Mouse (Mus musculus) WW6 (cell line): ENCODE results near the gene Fshr.
"Not testable (repeated sequence)": the region's sequence is repeated elsewhere in the genome, so short reads cannot be mapped to it uniquely, and the experiment has no call there.

Source experiments
- DNase-seq: peaks from one replicate; pipeline ENCODE4 v3.0.0-alpha.2; 2013; ENCODE audit warnings: low read depth, low spot score

The Fshr gene

DNA sequence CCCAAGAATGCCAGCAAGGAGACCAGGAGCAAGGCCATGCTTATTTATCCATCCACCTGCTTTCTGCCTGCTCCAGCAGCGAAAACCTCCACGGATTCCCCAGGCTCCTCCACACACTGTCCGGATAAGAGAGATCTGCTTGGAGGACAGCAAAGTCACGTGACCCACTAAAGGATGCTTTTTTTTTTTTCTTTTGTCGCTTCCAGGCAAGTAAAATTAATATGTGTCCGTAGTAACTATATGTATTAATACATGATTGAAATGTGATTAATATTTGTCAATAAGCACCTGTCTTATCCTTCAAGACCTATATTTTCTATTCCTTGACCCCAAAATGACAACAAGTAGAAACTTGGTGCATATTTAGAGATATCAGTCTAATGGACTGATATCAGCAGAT is at the start of gene Fshr:
TSS of gene Fshr (minus strand) at position 101 of the 400 bp plus-strand sequence.
- no peak for DNase-seq

DNA sequence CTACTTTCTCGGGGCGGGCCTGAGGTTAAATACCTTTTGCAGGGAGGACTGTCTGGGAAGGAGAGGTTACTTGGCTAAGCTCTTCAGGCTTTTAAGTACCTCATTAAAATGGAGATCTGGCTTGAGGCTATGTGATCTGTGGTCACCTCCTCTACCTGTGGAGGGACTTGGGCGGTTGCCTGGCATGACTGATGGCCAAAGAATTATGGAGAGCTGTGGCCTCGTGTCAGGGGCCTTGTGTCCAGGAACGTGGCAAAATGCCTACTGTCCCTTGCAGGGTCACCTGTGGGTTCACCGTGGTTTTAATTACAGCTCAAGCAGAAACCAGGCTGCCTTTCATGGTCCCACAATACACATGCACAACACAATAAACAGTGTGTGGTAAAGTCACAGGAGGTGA is 1.7 kb upstream of the Fshr start:
- DNase-seq = no peak

DNA sequence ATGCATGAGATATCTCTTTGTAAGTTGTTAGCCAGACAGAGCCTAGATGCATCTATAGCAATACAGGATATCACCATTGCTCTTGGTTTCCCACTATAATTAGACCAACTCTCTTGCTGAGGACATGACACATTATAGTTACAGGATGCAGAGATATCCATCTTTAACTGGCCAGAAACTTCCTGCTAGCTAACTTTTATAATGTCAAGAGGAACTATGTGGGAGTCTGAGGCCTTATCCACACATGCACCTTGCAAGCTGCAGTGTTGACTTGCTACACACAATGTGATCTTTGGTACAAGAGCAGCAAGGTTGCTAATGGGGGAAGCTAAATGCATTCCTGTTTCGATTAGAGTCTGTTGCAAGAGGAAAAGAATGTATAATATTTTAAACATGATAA is 26.9 kb downstream of the Fshr start:
- DNase-seq = no peak

DNA sequence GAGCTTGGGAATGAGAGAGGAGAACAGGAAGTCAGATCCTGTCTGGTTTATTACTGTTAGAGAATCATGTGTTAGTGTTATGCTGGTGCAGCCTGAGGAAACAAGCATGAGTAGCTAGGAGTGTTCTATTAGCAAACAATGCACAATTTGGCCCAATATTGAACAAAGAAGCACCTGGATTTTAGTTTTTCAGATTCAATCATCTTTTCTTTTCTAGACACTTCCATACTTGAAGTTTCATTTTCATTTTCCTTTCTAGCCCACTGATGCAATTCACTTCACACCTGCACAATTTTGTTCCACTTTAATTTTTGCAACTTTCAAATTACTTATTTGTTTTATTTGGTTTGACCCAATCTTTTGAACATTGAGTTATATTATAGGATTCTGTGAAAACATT is 35.7 kb downstream of the Fshr start:
- DNase-seq = no peak

DNA sequence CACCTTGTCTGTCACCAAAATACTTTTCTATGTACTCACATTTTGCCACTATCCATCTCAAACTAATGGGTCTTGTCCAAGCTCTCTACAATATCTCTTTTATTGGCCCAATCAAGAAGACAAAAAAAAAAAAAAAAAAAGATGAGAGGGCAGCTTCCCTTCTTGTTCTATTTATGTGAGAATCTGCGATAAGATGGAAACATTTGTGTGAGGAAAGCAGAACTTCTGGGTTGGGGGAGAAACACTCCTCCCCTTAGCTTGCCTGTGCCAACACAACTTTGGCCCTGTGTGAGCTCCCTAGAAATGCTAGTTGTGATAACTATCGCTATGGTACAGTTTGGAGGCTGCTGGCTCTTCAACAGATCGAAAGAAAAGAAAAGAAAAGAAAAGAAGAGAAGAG is 38.0 kb downstream of the Fshr start:
- no peak for DNase-seq

DNA sequence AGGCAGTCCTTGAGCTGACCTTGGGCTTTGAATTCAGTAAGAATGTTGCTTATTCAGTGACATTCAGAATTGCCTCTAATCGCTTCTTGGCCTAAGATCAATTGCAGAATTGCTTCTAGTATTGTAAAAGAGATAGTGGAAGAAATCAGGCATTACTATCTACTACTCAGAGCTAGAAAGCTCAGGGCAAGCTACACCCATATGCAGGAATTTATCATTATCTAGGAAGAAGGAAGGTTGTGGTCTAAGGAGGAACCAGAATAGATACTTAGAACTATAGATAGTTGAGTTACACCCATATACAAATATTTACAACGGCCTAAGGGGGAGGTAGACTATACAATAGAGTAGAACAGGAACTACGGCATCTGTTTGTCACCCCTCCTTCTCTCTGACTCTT is 41.1 kb downstream of the Fshr start:
- not testable (repeated sequence) for DNase-seq

DNA sequence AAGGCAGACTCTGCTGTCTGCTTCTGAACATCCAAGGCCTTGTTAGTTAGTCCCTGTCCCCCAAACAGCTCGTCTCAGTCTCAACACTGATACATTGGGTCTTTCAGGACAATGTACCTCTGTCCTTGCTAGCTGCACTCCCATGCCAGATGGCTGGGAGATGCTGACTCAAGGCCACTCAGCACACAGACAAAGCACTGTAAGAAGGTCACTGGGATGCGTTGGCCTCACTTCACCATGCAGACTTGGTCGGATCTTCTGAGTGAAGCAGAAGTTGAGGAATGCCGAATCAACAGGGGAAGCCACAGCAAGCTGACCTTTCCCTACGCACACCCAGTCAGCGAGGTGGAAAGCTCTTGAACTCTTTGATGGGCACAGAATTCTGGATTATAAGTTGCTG is 55.7 kb downstream of the Fshr start:
- DNase-seq = no peak

DNA sequence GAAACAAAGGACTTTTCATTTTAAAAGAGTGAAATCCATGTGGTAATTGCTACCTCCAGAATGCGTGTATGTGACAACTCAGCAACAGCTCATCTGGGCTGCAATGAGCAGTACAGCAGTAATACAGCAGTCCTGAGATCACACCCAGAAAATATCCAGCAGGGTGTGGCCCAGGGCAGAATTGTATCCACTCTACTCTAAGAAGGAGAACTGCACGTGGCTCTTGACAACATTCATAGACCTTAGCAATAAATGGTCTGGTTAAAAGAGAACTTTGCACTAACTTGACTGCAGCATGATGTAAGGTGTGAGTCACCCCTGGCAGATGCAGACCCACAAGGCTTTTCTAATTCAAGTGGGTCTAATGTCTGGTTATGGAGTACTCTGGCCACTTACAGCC is 80.5 kb downstream of the Fshr start:
- no peak for DNase-seq

DNA sequence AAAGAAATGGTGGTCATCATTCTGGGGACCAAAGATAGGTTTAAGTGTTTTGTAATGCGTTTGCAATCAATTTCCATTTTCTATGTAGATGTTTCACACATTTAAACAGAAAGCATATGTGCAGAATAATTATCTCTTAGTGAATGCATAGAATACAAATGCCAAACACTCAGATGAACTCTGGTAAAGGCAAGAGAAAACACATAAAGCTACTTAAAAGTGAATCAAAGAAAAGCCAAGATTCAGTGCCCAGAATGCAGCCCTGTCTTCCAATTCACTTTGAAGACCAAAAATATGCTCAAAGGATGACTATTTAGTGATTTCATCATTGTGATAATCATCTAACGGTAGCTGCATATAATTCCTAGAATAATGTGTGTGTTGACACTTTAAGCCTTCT is 81.2 kb downstream of the Fshr start:
- no peak for DNase-seq

DNA sequence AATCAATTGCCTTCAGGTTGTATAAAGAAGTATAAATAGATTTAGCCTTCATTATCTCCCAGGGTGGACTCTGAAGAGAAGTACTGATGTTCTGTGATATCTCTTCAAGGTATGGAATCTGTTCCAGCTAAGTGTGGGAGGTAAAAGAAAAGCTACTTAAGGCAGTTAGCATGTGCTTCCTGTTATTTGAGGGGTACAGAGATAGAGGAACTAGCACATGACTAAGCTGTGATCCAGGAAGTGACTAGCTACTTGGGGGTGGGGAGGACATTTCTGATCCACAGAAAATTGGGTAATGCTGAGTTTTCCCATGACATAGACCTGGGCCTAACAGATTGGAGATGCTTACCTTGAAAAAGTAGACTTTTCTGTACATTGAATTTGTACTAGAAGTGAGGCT is 86.5 kb downstream of the Fshr start:
- no peak for DNase-seq

DNA sequence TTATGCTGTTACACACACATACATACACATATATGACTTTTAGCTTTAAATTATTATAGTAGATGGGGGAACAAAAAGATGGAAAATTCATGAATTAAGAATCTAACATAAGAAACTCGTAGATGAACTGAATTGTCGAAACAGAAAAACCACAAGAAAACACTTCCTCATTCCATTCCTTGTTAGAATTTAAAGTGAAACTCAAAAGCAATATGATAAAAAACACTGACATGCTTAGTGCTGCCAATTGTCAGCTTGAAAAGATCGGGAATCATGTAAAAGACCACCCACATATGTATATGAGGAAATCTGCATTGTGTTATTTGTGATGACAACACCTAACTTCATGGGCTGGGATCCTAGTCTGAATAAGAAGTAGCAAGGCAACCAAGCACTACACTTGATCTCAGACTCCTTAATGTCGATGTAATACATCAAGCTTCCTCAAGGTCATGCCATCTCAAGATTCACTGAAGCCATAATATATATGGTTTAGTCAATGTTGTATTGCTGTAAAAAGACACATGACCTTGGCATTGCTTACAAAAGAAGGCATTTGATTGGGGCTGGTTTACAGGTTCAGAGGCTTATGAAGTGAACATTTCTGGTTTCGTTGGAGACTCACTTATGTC is 99.6 kb downstream of the Fshr start:
- DNase-seq = no peak

DNA sequence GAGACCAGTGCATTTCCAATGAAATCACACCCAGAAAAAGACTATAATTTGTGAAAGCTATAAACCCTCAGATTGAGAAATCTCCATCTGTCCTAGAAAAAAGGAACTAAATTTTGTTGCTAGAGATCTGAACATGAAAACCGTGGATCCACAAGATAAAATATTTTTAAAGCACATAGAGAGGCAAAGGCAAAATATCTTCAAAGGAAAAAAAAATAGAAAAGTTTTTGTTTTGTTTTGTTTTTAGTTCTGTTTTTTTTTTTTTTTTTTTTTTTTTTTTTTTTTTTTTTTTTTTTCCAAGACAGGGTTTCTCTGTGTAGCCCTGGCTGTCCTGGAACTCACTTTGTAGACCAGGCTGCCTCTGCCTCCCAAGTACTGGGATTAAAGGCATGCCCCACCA is 100.7 kb downstream of the Fshr start:
- not testable (repeated sequence) for DNase-seq

DNA sequence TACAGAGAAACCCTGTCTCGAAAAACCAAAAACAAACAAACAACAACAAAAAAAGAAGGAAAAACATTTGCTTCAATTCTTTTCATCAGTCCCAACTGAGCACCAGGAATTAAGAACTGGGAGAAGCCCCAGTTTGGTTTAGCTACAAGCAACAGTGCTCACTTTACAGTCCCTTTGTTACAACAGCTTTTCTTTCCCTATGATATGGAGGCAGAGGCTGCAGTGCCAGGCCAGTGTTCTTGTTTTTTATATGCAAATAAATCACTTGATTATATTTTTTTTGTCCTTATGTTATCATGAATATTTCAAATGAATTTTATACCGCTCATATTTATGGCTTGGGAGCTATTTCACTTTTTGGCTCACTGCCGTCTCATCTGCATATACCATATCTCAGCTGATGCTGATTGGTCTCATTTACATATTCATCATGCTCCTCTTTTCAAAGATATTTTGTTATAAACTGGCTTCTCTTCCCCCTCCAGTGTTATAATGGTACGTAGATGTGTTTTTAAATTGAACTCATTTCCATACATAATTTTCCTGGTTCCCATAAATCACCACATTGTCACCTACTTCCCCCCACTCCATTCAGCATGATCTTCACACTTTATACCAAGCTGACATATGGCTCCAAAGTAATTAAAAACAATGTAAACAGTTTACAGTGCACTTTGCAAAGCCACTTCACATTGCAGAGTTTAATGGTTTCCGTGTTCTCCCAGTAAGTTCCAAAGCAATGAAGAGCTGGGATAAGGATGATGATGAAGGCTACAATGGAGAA is 110.6 kb downstream of the Fshr start:
- no peak for DNase-seq

DNA sequence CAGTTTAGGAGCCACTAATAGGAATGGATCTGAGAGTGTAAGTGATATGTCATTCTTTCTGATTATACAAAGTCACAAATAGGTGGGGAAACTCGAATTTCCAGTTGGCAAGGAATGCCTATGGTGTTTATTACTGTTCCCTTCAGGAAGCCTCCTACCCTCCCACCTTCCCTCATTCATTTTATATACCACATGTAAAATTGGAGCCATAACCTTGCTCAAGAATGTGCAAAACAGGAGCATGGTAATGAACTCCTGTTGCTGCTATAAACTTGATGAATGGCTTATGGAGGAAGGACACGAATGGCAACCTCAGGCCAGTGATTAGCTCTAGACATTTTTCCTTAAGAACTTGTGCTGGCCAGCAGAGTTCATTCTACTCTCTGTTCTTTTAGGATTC is 117.6 kb downstream of the Fshr start:
- DNase-seq = no peak

DNA sequence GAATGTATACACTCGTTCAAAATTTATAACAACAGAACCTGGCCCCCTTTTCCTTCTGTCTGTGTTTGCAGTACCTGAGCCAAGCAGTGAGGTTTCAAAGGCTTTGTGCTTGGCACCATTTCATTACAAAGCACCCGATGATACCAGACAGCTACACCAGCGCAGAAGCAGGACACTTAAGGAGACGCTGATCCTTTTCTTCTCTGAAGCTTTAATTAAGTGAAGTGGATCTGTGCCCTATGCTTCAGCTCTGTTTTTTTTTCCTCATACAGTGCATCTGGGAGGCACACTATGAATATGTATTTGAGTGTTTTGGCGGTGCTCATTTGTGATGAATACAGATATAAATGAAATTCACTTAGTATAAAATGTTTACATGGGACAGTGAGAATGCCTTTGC is 120.8 kb downstream of the Fshr start:
- DNase-seq = no peak

DNA sequence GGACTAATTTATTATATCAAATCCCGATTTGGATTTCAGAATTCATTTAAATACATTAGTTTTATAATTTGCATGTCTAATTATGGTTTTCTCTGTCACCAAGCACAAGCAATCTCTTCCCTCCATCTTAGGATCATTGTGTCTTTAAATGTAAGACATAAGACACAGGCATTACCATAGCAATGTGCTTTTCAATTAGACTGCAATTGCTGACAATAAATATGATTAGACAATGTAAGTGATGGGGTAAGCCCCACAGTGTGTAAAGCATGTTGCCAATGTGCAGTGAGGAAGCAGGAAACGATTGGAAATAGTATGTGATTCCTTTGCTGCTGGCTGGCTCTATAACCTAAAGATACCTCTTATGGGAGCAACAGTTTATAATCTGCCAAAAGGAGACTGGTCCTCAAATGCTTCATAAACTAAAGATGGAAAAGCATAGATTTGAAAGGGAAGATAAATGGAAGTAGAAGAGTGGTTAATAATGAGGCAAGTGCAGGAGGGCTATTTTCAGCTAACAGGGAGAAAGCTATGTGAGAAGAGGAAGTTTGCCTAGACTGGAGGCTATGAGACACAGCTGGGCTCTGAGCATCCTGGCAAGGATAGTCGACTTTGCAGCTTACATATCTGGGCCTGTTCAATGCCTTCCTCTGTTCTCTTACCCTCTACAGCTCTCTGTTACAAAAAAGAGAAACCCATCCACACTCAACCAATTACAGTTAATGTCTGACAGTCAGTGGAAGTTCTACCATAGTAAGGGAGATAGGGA is 136.0 kb downstream of the Fshr start:
- DNase-seq = no peak

DNA sequence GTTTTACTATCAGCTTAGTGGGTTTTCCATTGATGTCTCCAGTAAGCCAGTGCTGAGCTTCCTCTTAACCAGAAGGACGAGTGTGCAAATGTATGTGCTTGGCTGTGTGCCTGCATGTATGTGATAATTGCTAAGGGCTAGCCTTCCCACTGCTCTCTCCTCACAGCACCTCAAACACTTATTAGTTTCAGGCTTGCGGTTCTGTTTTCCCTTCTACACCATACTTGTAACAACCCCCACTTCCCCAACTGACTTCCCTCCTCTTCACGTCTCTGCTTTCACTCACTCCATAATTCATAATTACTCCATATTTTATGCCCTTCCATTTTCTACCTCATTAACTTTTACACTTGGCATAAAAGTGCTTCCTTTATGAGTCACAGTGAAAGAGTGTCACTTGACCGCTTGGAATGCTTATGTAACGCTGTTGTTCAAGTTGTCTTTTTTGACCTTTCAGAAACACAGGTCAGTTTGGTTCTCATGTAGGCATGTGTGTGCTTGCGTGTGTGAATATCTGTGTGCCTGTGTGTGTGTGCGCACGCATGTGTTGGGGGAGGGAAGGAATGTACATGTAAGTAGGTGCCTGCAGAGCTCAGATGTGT is 138.0 kb downstream of the Fshr start:
- no peak for DNase-seq

DNA sequence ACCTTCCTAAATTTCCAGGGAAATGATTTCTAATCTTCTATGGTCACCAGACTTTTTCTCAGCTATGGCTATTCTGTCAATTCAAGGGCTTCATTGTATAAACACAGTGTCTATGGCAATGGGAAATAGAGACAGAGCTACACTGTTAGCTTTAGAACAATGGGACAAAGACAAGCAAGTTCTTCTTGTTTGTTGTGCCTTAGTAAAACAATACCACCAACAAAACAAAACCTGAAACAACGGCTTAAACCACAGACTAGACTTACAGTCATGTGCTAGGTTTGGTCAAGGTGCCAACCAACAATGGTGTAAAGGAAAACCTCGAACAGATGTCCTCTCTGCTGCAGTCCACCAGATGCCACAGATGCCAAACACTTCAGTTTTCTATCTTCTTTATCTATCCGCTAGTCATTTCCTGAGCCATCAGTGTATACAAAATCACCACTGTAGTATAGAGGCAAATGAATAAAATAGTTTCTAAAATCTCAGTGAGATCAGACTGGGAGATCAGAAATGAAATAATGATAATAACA is 149.4 kb downstream of the Fshr start:
- no peak for DNase-seq

DNA sequence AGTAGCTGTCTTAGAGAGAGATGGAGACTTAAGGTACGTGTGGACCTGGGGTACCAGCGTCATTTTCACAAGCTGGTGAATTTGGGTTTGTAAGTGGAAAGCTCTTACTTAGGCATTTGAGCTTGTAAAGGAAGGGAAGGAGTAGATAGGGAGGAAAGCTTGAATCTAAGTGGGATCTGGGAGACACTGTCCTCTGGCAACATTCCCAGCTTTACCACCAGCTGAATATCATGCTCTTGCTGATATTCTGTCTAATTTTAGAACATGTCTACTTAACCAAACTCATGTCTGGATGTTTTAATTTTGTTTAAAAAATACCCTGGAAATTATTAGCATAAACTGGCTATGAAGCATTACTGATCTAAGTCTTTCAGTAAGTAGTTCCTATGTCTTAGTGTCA is 151.4 kb downstream of the Fshr start:
- DNase-seq = no peak

DNA sequence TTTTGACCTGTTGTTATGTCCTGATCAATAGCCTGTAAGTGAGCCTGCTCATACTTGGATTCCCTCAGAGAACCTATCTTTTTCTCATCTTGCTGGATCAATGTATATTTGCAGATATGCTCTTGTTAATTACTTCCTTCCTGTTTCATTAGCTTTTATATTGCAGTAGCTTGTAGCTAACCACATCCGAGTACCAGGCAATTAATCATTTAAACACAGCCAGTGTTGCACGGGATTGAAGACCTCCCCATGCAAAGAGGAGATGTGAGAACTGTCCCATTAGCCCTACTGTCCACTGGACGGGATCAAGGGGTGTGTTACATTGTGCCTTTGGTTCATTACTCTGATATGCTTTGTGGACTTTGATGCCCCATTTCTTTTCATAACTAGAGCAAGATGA is 154.5 kb downstream of the Fshr start:
- DNase-seq = no peak

DNA sequence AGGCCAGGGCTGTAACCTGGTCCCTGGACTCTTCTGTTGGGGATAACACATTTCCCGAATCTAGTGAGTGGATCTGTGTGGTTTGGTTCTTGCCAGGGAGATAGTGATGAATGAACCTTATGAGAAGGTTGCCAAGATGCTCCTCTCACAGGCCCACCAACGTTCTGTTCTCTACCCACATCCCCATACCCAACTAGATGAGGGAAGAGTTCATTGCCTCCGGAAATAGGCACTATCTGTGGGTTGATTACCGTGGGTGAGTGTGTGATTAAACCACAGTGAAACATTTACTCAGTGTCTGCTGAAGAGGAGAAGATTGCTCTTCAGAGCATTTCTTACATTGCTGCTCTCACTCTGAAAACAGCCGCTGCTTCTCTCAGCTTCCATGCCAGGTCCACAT is 163.8 kb downstream of the Fshr start:
- no peak for DNase-seq

DNA sequence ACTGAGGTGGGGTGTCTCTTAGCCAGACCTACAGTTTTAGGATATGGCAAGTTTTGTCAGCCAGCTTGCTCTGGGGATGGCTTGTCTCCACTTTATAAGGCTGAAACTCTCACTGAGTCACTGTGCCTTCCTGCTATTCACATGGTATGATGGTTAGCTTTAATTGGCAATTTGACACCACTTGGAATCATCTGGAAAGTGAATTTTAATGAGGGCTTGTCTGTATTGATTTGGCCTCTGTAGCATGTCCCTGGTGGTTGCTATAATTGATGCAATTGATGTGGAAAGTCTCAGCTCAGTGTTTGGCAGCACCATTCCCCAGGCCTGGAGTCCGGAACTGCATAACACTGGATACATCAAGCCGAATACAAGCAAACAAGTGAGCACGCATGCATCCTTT is 164.4 kb downstream of the Fshr start:
- no peak for DNase-seq
